Mouse (Mus musculus): ENCODE results near the gene Etfdh. TPM values are rescaled to one million over a fixed set of nuclear protein-coding genes. Genes with fewer than 3 reads are reported as not detected.

The Etfdh gene
- polyA plus RNA-seq (2012; rRNA removed) = 277 and 354 TPM in 2 replicates

GRCm38 (mm10) chr3:79629416-79629730, at the start of gene Etfdh:
TSS of gene Etfdh (minus strand) at chr3:79629500.
- H3K4me1 ChIP-seq (ENCODE audit: control insufficient read depth, insufficient read depth, low read length) = peaks cover 4% of the 10 kb centered on the region
- under 1% methylated on average over 11 of the region's 11 CpGs for WGBS
- peak within 1 kb of the TSS; percentile 66 for H3K4me3 ChIP-seq (ENCODE audit: insufficient read depth, low read depth, low read length)
- H3K27ac ChIP-seq (ENCODE audit: insufficient read depth, low read depth, low read length) = peak within 1 kb of the TSS; percentile 73
- peak; percentile 75 for DNase-seq
- H3K27me3 ChIP-seq (replicated peaks; ENCODE audit: control insufficient read depth, insufficient read depth, low read length) = no peaks in the 10 kb centered on the region
- H3K36me3 ChIP-seq (ENCODE audit: control insufficient read depth, insufficient read depth, low read length) = no peaks in the 10 kb centered on the region
- no peak for TF ChIP-seq CTCF (conservative IDR thresholded peaks at IDR 0.05; ENCODE audit: insufficient read depth, insufficient read length, low read depth, low read length)
- no peak for TF ChIP-seq POLR2A (IDR thresholded peaks at IDR 0.05; ENCODE audit: low read depth, low read length)

GRCm38 (mm10) chr3:79676411-79676810, 47.1 kb upstream of the Etfdh start:
- no peak for DNase-seq
- H3K27me3 ChIP-seq (replicated peaks; ENCODE audit: control insufficient read depth, insufficient read depth, low read length) = no peaks in the 10 kb centered on the region
- H3K4me1 ChIP-seq (ENCODE audit: control insufficient read depth, insufficient read depth, low read length) = no peaks in the 10 kb centered on the region
- TF ChIP-seq POLR2A (IDR thresholded peaks at IDR 0.05; ENCODE audit: low read depth, low read length) = no peak
- no peak for TF ChIP-seq CTCF (conservative IDR thresholded peaks at IDR 0.05; ENCODE audit: insufficient read depth, insufficient read length, low read depth, low read length)
- 90% methylated on average over 3 of the region's 3 CpGs for WGBS
- no peak overlapping the region for H3K27ac ChIP-seq (ENCODE audit: insufficient read depth, low read depth, low read length)
- H3K36me3 ChIP-seq (ENCODE audit: control insufficient read depth, insufficient read depth, low read length) = no peaks in the 10 kb centered on the region
- no peak overlapping the region for H3K4me3 ChIP-seq (ENCODE audit: insufficient read depth, low read depth, low read length)

GRCm38 (mm10) chr3:79674641-79675040, 45.3 kb upstream of the Etfdh start:
- no peak for DNase-seq
- Histone ChIP-seq H3K4me3 (ENCODE audit: insufficient read depth, low read depth, low read length) (no peak overlapping the region), H3K27ac (ENCODE audit: insufficient read depth, low read depth, low read length) (no peak overlapping the region), H3K36me3 (ENCODE audit: control insufficient read depth, insufficient read depth, low read length) (no peaks in the 10 kb centered on the region), H3K27me3 (replicated peaks; ENCODE audit: control insufficient read depth, insufficient read depth, low read length) (no peaks in the 10 kb centered on the region), H3K4me1 (ENCODE audit: control insufficient read depth, insufficient read depth, low read length) (peaks cover 6% of the 10 kb centered on the region; the same call in 1 of the 2 replicates)
- TF ChIP-seq POLR2A (IDR thresholded peaks at IDR 0.05; ENCODE audit: low read depth, low read length) (no peak), CTCF (conservative IDR thresholded peaks at IDR 0.05; ENCODE audit: insufficient read depth, insufficient read length, low read depth, low read length) (no peak)
- WGBS = 83% methylated on average over 5 of the region's 5 CpGs

- Histone ChIP-seq H3K27ac (ENCODE audit: insufficient read depth, low read depth, low read length) (no peak overlapping the region), H3K36me3 (ENCODE audit: control insufficient read depth, insufficient read depth, low read length) (no peaks in the 10 kb centered on the region), H3K4me1 (ENCODE audit: control insufficient read depth, insufficient read depth, low read length) (peaks cover 6% of the 10 kb centered on the region; the same call in 1 of the 2 replicates), H3K4me3 (ENCODE audit: insufficient read depth, low read depth, low read length) (no peak overlapping the region), H3K27me3 (replicated peaks; ENCODE audit: control insufficient read depth, insufficient read depth, low read length) (no peaks in the 10 kb centered on the region)
- TF ChIP-seq CTCF (conservative IDR thresholded peaks at IDR 0.05; ENCODE audit: insufficient read depth, insufficient read length, low read depth, low read length) (peak; percentile 48), POLR2A (IDR thresholded peaks at IDR 0.05; ENCODE audit: low read depth, low read length) (no peak)
- peak; percentile 62 for DNase-seq
- 12% methylated on average over 4 of the region's 4 CpGs for WGBS
Observed at GRCm38 (mm10) chr3:79673082-79673481, 43.8 kb upstream of the Etfdh start.

GRCm38 (mm10) chr3:79672188-79672587, 42.9 kb upstream of the Etfdh start:
- no peak for DNase-seq
- Histone ChIP-seq H3K4me1 (ENCODE audit: control insufficient read depth, insufficient read depth, low read length) (peaks cover 6% of the 10 kb centered on the region; the same call in 1 of the 2 replicates), H3K4me3 (ENCODE audit: insufficient read depth, low read depth, low read length) (no peak overlapping the region), H3K27ac (ENCODE audit: insufficient read depth, low read depth, low read length) (no peak overlapping the region), H3K27me3 (replicated peaks; ENCODE audit: control insufficient read depth, insufficient read depth, low read length) (no peaks in the 10 kb centered on the region), H3K36me3 (ENCODE audit: control insufficient read depth, insufficient read depth, low read length) (no peaks in the 10 kb centered on the region)
- 54% methylated on average over 16 of the region's 16 CpGs for WGBS
- TF ChIP-seq CTCF (conservative IDR thresholded peaks at IDR 0.05; ENCODE audit: insufficient read depth, insufficient read length, low read depth, low read length) = no peak
- TF ChIP-seq POLR2A (IDR thresholded peaks at IDR 0.05; ENCODE audit: low read depth, low read length) = no peak

GRCm38 (mm10) chr3:79670556-79670955, 41.3 kb upstream of the Etfdh start:
- H3K4me1 ChIP-seq (ENCODE audit: control insufficient read depth, insufficient read depth, low read length) = peaks cover 6% of the 10 kb centered on the region; the same call in 1 of the 2 replicates
- no peaks in the 10 kb centered on the region for H3K36me3 ChIP-seq (ENCODE audit: control insufficient read depth, insufficient read depth, low read length)
- H3K4me3 ChIP-seq (ENCODE audit: insufficient read depth, low read depth, low read length) = no peak overlapping the region
- WGBS = 52% methylated on average over 7 of the region's 7 CpGs
- H3K27me3 ChIP-seq (replicated peaks; ENCODE audit: control insufficient read depth, insufficient read depth, low read length) = no peaks in the 10 kb centered on the region
- TF ChIP-seq POLR2A (IDR thresholded peaks at IDR 0.05; ENCODE audit: low read depth, low read length) (no peak), CTCF (conservative IDR thresholded peaks at IDR 0.05; ENCODE audit: insufficient read depth, insufficient read length, low read depth, low read length) (no peak)
- no peak overlapping the region for H3K27ac ChIP-seq (ENCODE audit: insufficient read depth, low read depth, low read length)
- peak; percentile 29 for DNase-seq

- WGBS = 35% methylated on average over 9 of the region's 9 CpGs
- no peak overlapping the region for H3K4me3 ChIP-seq (ENCODE audit: insufficient read depth, low read depth, low read length)
Observed at GRCm38 (mm10) chr3:79664787-79665408, 35.6 kb upstream of the Etfdh start.

More at GRCm38 (mm10) chr3:79664787-79665408, 35.6 kb upstream of the Etfdh start:
- no peaks in the 10 kb centered on the region for H3K4me1 ChIP-seq (ENCODE audit: control insufficient read depth, insufficient read depth, low read length)
- H3K27ac ChIP-seq (ENCODE audit: insufficient read depth, low read depth, low read length) = no peak overlapping the region
- H3K27me3 ChIP-seq (replicated peaks; ENCODE audit: control insufficient read depth, insufficient read depth, low read length) = no peaks in the 10 kb centered on the region
- H3K36me3 ChIP-seq (ENCODE audit: control insufficient read depth, insufficient read depth, low read length) = no peaks in the 10 kb centered on the region
- TF ChIP-seq POLR2A (IDR thresholded peaks at IDR 0.05; ENCODE audit: low read depth, low read length) (no peak), CTCF (conservative IDR thresholded peaks at IDR 0.05; ENCODE audit: insufficient read depth, insufficient read length, low read depth, low read length) (peak; percentile 64)
- DNase-seq = peak; percentile 64
